Mouse (Mus musculus): ENCODE results near the gene Clec2g. TPM values are rescaled to one million over a fixed set of nuclear protein-coding genes. Genes with fewer than 3 reads are reported as not detected.
"Not testable (repeated sequence)": the region's sequence is repeated elsewhere in the genome, so short reads cannot be mapped to it uniquely, and the experiment has no call there.

Gene Clec2g
- polyA plus RNA-seq, 1 experiment from 2014 or later = not detected

DNA sequence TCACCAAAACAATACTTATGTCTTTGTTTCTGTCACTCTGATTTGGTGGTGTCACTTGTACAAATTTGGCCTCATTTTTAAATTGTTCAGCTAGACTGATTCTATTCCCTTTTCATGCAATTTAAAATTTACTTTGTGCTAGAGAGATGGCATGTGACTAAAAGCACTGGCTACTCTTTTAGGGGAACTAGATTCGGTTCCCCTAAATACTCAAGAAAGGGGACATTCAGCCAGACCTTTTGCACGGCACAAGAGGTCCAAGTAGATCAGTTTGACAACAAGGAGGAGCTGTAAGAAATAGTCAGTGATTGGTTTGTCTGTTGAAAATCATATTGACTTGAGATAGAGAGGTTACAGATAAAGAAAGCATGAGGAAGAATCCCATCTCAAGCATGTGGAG is 67.2 kb downstream of the Clec2g start:
- WGBS = 93% methylated on average over 2 of the region's 2 CpGs
- H3K27ac ChIP-seq = no peak overlapping the region

DNA sequence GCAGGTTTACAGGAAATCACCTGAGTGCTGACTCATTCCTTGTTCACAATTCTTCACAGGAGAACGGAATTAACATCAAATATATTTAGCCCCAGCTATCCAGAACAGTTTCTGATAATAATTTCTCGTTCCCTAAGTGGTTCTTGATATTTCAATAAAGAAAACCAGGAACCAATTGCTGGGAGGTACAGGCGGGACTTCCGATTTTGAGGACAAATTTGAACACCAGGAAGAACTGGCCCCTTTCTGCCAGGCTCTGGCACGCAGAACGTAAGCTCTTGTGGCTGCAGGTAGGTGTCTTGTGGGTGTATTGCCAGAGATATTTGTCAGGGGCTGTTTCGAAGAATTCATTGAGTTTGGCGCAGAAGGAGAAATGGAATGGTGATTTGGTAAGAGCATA is 74.4 kb downstream of the Clec2g start:
- H3K9me3 ChIP-seq = no peaks in the 10 kb centered on the region
- no peak overlapping the region for H3K4me3 ChIP-seq
- no peak overlapping the region for H3K4me2 ChIP-seq (replicated peaks)
- no peaks in the 10 kb centered on the region for H3K4me1 ChIP-seq
- no peaks in the 10 kb centered on the region for H3K36me3 ChIP-seq
- whole genome bisulfite sequencing = 91% methylated on average over 8 of the region's 8 CpGs
- no peak overlapping the region for H3K9ac ChIP-seq
- no peak overlapping the region for H3K27ac ChIP-seq
- no peaks in the 10 kb centered on the region for H3K27me3 ChIP-seq (replicated peaks)
- no peak for ATAC-seq (ENCODE audit: low FRiP score, low read depth)

More for the DNA sequence above, 67.2 kb downstream of the Clec2g start:
- Histone ChIP-seq H3K4me1 (no peaks in the 10 kb centered on the region), H3K4me2 (replicated peaks) (no peak overlapping the region), H3K4me3 (no peak overlapping the region), H3K9me3 (no peaks in the 10 kb centered on the region), H3K9ac (no peak overlapping the region), H3K36me3 (no peaks in the 10 kb centered on the region), H3K27me3 (replicated peaks) (peaks cover 4% of the 10 kb centered on the region; the same call in 1 of the 2 replicates)
- ATAC-seq (ENCODE audit: low FRiP score, low read depth) = no peak

DNA sequence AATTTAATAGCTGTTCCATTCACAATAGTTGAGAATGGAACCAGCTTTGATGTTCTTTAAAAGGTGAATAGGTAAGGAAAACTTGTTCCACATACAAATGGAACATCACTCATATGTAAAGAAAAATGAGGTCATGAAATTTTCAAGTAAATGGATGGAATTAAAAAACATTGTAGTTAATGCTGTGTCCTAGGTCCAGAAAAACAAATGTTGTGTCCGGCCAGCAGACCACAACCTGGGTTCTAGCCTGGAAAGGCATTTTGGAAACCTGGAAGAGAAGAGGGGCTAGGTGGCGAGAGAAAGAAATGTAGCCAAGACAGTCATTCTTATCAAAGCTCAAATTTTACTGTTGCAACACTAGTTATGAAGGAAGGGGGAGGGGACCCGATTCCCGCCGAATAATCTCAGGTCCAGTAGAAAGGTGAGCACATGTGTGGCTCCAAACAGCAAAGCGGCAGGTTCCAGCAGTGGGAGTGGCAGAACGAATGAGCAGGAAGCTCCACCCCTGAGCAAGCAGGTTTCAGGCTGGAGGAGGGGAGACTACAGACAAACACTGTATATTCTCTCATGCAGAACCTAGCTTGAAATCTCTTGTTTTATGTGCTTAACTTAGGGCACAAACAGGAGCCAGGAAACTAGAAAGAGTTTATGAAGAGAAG is 75.8 kb downstream of the Clec2g start:
- H3K36me3 ChIP-seq; H3K4me2 ChIP-seq (replicated peaks); H3K9me3 ChIP-seq; H3K27ac ChIP-seq; ATAC-seq (ENCODE audit: low FRiP score, low read depth); H3K9ac ChIP-seq; H3K4me3 ChIP-seq; H3K4me1 ChIP-seq; H3K27me3 ChIP-seq (replicated peaks): not testable (repeated sequence)
- WGBS = 90% methylated on average over 7 of the region's 7 CpGs

GRCm38 (mm10) chr6:129010505-129010873 is 76.3 kb downstream of the Clec2g start:
- 87% methylated on average over 3 of the region's 3 CpGs for WGBS
- Histone ChIP-seq H3K27me3 (replicated peaks) (no peaks in the 10 kb centered on the region), H3K27ac (no peak overlapping the region), H3K4me3 (no peak overlapping the region), H3K4me1 (no peaks in the 10 kb centered on the region), H3K9me3 (no peaks in the 10 kb centered on the region), H3K9ac (no peak overlapping the region), H3K4me2 (replicated peaks) (no peak overlapping the region), H3K36me3 (no peaks in the 10 kb centered on the region)
- no peak for ATAC-seq (ENCODE audit: low FRiP score, low read depth)

DNA sequence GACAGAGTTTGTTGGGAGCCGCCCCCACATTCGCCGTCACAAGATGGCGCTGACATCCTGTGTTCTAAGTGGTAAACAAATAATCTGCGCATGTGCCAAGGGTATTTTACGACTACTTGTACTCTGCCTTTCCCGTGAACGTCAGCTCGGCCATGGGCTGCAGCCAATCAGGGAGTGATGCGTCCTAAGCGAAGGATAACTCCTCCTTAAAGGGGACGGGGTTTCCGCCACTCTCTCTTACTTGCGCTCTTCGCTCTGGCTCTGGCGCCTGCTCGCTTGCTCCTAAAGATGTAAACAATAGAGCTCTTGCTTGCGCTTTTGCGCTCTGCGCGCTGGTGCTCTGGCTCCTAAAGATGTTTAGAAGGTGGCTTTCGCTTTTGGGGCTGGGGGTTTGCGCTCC is 77.8 kb downstream of the Clec2g start:
- not testable (repeated sequence) for H3K9ac ChIP-seq; H3K4me3 ChIP-seq; H3K36me3 ChIP-seq; H3K27me3 ChIP-seq (replicated peaks); H3K4me1 ChIP-seq; H3K27ac ChIP-seq; ATAC-seq (ENCODE audit: low FRiP score, low read depth); H3K4me2 ChIP-seq (replicated peaks); H3K9me3 ChIP-seq
- WGBS = 96% methylated on average over 20 of the region's 23 CpGs

DNA sequence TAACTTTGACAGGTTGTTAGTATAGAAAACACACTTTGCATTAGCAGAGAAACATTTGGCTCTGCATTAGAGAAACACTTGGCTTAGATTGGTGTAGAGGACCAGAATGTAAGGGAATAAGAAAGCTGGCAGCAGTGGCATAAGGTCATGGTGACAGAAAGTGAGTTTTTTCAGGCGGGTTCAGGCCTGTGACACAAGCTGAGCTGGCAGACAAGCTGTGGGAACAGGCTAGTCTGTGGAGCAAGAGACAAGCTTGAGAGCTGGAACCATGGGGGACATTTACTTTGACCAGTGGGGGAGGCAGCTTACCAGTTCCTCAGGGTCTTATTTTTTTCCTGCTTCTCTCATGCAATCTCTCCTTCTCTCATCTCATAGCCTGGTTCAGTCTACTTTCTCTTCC is 78.8 kb downstream of the Clec2g start:
- Histone ChIP-seq H3K4me2 (replicated peaks) (no peak overlapping the region), H3K4me1 (no peaks in the 10 kb centered on the region), H3K27ac (no peak overlapping the region), H3K9ac (no peak overlapping the region), H3K36me3 (no peaks in the 10 kb centered on the region), H3K27me3 (replicated peaks) (no peaks in the 10 kb centered on the region), H3K9me3 (no peaks in the 10 kb centered on the region), H3K4me3 (no peak overlapping the region)
- 85% methylated on average over 1 of the region's 1 CpGs for WGBS
- ATAC-seq (ENCODE audit: low FRiP score, low read depth) = no peak

DNA sequence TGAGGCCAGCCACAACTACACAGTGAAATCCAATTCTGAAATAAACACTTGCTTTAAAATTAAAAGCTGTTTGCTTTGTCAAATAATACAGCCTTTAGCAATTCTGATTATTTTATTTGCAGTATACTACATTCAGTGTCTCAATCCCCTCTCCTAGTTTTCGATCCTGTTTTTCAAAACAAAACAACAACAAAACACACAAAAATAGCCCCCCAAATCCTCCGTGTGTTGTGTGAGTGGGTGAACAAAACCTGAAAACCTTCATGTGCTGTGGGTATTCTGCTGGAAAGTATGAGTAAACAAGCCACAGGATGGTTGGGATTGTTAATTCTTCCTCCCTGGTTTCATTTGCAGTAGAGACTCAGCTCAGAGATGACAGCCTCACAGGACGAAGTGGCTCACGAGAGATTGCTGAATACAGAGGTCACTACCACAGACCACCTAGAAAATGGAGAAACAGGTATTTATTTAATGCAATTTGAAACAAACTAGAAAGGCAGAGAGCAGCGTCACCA is 79.6 kb downstream of the Clec2g start:
- 89% methylated on average over 5 of the region's 5 CpGs for WGBS
- no peak for ATAC-seq (ENCODE audit: low FRiP score, low read depth)
- Histone ChIP-seq H3K4me1 (no peaks in the 10 kb centered on the region), H3K27ac (no peak overlapping the region), H3K36me3 (no peaks in the 10 kb centered on the region), H3K27me3 (replicated peaks) (no peaks in the 10 kb centered on the region), H3K9ac (no peak overlapping the region), H3K4me3 (no peak overlapping the region), H3K4me2 (replicated peaks) (no peak overlapping the region), H3K9me3 (no peaks in the 10 kb centered on the region)

- no peaks in the 10 kb centered on the region for H3K4me1 ChIP-seq
- H3K4me3 ChIP-seq = no peak overlapping the region
- whole genome bisulfite sequencing = 74% methylated on average over 1 of the region's 1 CpGs
- H3K9ac ChIP-seq = no peak overlapping the region
- H3K27ac ChIP-seq = no peak overlapping the region
- no peaks in the 10 kb centered on the region for H3K27me3 ChIP-seq (replicated peaks)
- no peak for ATAC-seq (ENCODE audit: low FRiP score, low read depth)
- H3K9me3 ChIP-seq = no peaks in the 10 kb centered on the region
- H3K36me3 ChIP-seq = no peaks in the 10 kb centered on the region
- no peak overlapping the region for H3K4me2 ChIP-seq (replicated peaks)
Observed at GRCm38 (mm10) chr6:129014399-129014798, 80.2 kb downstream of the Clec2g start.

DNA sequence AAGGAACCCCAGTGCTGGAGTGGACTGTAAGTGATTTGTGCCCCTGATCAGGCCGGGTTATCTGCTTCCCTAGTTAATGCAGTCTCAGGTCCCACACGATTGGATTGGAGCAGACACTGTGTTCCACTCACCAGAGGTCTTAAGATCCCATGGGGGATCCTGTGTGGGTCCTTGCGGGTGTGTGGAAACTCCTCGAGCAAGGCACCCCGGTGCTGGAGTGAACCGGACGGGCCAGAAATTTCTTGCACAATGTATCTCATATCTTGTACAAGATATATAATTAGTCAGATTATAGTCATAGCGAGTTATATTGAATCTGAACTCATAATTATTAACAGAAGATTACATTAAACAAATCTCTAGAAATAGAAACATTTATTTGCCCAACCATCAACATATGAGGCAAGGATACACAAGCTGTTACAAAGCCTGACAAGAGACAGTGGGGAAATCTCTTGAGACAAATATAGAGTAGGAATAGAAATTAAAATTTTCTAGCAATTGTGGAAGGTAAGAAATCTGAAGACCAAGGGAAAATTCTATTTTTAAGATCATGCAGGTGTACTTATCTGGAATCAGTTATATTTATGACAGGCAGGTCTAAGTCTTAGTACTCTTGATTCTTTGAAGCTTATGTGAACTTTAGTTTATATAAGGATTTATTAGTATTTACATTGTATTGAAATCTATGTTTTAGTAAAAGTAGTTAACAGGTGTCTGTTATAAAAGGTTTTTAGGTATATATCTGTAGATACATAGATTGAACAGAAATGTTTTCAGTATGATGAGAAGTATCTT is 93.5 kb downstream of the Clec2g start:
- no peak overlapping the region for H3K4me2 ChIP-seq (replicated peaks)
- H3K27me3 ChIP-seq (replicated peaks) = no peaks in the 10 kb centered on the region
- 87% methylated on average over 8 of the region's 8 CpGs for WGBS
- H3K4me3 ChIP-seq = no peak overlapping the region
- no peaks in the 10 kb centered on the region for H3K4me1 ChIP-seq
- ATAC-seq (ENCODE audit: low FRiP score, low read depth) = no peak
- H3K9ac ChIP-seq = no peak overlapping the region
- H3K27ac ChIP-seq = no peak overlapping the region
- H3K36me3 ChIP-seq = no peaks in the 10 kb centered on the region
- no peaks in the 10 kb centered on the region for H3K9me3 ChIP-seq

- H3K4me3 ChIP-seq = no peak overlapping the region
- no peaks in the 10 kb centered on the region for H3K9me3 ChIP-seq
- H3K4me1 ChIP-seq = no peaks in the 10 kb centered on the region
- H3K27me3 ChIP-seq (replicated peaks) = no peaks in the 10 kb centered on the region
- no peak overlapping the region for H3K27ac ChIP-seq
- no peak overlapping the region for H3K4me2 ChIP-seq (replicated peaks)
- ATAC-seq (ENCODE audit: low FRiP score, low read depth) = no peak
- no peaks in the 10 kb centered on the region for H3K36me3 ChIP-seq
- WGBS = 63% methylated on average over 6 of the region's 6 CpGs
- no peak overlapping the region for H3K9ac ChIP-seq
Observed at GRCm38 (mm10) chr6:129030175-129030824, 96.1 kb downstream of the Clec2g start.

DNA sequence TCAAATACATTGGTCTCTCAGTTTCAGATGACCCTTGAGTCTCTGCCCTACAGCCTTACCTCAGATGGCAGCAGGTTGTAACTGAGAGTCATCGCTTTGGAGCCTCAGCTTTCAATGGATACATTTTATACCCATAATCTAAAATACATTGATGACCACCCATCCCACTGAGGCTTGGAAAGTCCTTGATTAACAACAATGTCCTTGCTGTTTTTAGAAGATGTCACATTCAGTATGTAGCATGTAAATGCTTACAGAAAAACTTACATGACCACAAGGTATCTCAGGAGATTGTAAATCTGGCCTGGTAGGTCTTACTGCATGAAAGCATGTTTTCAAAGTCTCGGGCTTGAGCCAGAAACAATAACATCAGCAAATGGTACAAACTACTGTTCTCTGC is 96.8 kb downstream of the Clec2g start:
- H3K4me3 ChIP-seq = no peak overlapping the region
- no peaks in the 10 kb centered on the region for H3K36me3 ChIP-seq
- ATAC-seq (ENCODE audit: low FRiP score, low read depth) = no peak
- no peak overlapping the region for H3K4me2 ChIP-seq (replicated peaks)
- no peaks in the 10 kb centered on the region for H3K9me3 ChIP-seq
- no peaks in the 10 kb centered on the region for H3K27me3 ChIP-seq (replicated peaks)
- no peaks in the 10 kb centered on the region for H3K4me1 ChIP-seq
- H3K27ac ChIP-seq = no peak overlapping the region
- H3K9ac ChIP-seq = no peak overlapping the region
- WGBS = 79% methylated on average over 2 of the region's 2 CpGs

- H3K4me2 ChIP-seq (replicated peaks) = no peak overlapping the region
- no peaks in the 10 kb centered on the region for H3K4me1 ChIP-seq
- no peak overlapping the region for H3K9ac ChIP-seq
- H3K9me3 ChIP-seq = no peaks in the 10 kb centered on the region
- H3K27me3 ChIP-seq (replicated peaks) = no peaks in the 10 kb centered on the region
- no peak overlapping the region for H3K4me3 ChIP-seq
- no peak for ATAC-seq (ENCODE audit: low FRiP score, low read depth)
- no peaks in the 10 kb centered on the region for H3K36me3 ChIP-seq
- 73% methylated on average over 2 of the region's 2 CpGs for WGBS
- H3K27ac ChIP-seq = no peak overlapping the region
Observed at GRCm38 (mm10) chr6:129033397-129033796, 99.2 kb downstream of the Clec2g start.
